Mouse (Mus musculus) stomach, postnatal 0 days (tissue): ENCODE measurements around the gene Surf6.
A peak's percentile ranks its signal among the peaks of the same experiment; 100 is the strongest.

Experiments
- CTCF ChIP-seq: IDR thresholded peaks from 2 replicates; pipeline ENCODE4 v1.5.1; 2016; ENCODE audit warnings: antibody characterized with exemption, low read depth, mild to moderate bottlenecking, moderate library complexity
- EP300 ChIP-seq: optimal IDR thresholded peaks from 2 replicates; pipeline ENCODE3; 2016; ENCODE audit warnings: antibody characterized with exemption

- TF ChIP-seq CTCF (peak; percentile 86), EP300 (no peak)
Observed at GRCm38 (mm10) chr2:26930390-26930789, 27.7 kb upstream of the Surf6 start.
